25 mouse cellular contexts compared by ENCODE assay signal in genomic region chr5:116323401-116323800, GRCm38 (mm10). TPM values are rescaled to one million over a fixed set of nuclear protein-coding genes. Genes with fewer than 3 reads are reported as not detected.
DNase-seq lines count a peak whose midpoint lies in the region; ATAC-seq lines count a peak whose summit lies in the region.
"Had no signal": no experiment of that assay in that cellular context is flagged by ENCODE, and none has a peak within 500 bp of the region (broad histone marks: within the 10 kb centered on the region; RNA-seq: fewer than 3 reads in every experiment).

No protein-coding gene starts in this region.

- H3K27ac ChIP-seq in forebrain, embryonic 16.5 days (ENCODE audit: low read length): no peak overlapping the region; the same call in 1 of the 2 replicates
- H3K27ac ChIP-seq in forebrain, embryonic 13.5 days: no peak overlapping the region
- 0 out of 2 replicates have a peak overlapping the region, but pooled peaks have one; percentile 54 for H3K27ac ChIP-seq in midbrain, embryonic 13.5 days
- H3K27ac ChIP-seq in midbrain, embryonic 11.5 days (ENCODE audit: low read depth, low read length): no peak overlapping the region
- peak overlapping the region; percentile 59 for H3K27ac ChIP-seq in midbrain, embryonic 16.5 days (ENCODE audit: low read length)
- H3K27ac ChIP-seq: forebrain, embryonic 10.5 days; liver, embryonic 15.5 days; lung, embryonic 15.5 days had no signal

- 20% methylated on average over 5 of the region's 5 CpGs for WGBS in forebrain, embryonic 16.5 days
- WGBS in forebrain, embryonic 13.5 days: 26% methylated on average over 5 of the region's 5 CpGs
- WGBS in midbrain, embryonic 13.5 days: 17% methylated on average over 5 of the region's 5 CpGs
- WGBS in midbrain, embryonic 11.5 days: 45% methylated on average over 5 of the region's 5 CpGs
- WGBS in midbrain, embryonic 16.5 days: 14% methylated on average over 5 of the region's 5 CpGs

- no peaks in the 10 kb centered on the region for H3K36me3 ChIP-seq in forebrain, embryonic 16.5 days (ENCODE audit: control insufficient read depth, insufficient read depth)
- no peaks in the 10 kb centered on the region for H3K36me3 ChIP-seq in forebrain, embryonic 13.5 days (ENCODE audit: poor library complexity, severe bottlenecking)
- H3K36me3 ChIP-seq in midbrain, embryonic 13.5 days: no peaks in the 10 kb centered on the region
- no peaks in the 10 kb centered on the region for H3K36me3 ChIP-seq in midbrain, embryonic 11.5 days (ENCODE audit: control insufficient read depth, insufficient read depth, low read length)
- no peaks in the 10 kb centered on the region for H3K36me3 ChIP-seq in midbrain, embryonic 16.5 days (ENCODE audit: control insufficient read depth, insufficient read depth, low read length)
- H3K36me3 ChIP-seq: forebrain, embryonic 10.5 days; heart, embryonic 12.5 days; liver, embryonic 15.5 days; lung, embryonic 15.5 days had no signal

- DNase-seq in midbrain, embryonic 11.5 days (ENCODE audit: low spot score, missing footprints): no peak
- DNase-seq in retina, postnatal 1 day: peak; percentile 24
- DNase-seq in gastrocnemius, postnatal 25 days: no peak
- DNase-seq in kidney, postnatal 36 days: no peak
- DNase-seq: cerebellum, adult 9-11 months; gastrocnemius, postnatal 14 days; heart, adult 18-20 months; heart, postnatal 10 days; kidney, adult 11 months; left cerebral cortex, postnatal 4 days; liver; lung, postnatal 4 days; thymus, postnatal 14 days had no signal

- no peaks in the 10 kb centered on the region; the same call in 1 of the 2 replicates for H3K9me3 ChIP-seq in forebrain, embryonic 16.5 days (ENCODE audit: control insufficient read depth, low read length)
- 0 out of 2 replicates have a peak, but pooled peaks cover 2% of the 10 kb centered on the region for H3K9me3 ChIP-seq in forebrain, embryonic 13.5 days (replicated peaks)
- peaks cover 5% of the 10 kb centered on the region; the same call in 1 of the 2 replicates for H3K9me3 ChIP-seq in midbrain, embryonic 13.5 days
- H3K9me3 ChIP-seq in midbrain, embryonic 11.5 days (ENCODE audit: control insufficient read depth, low read length): no peaks in the 10 kb centered on the region
- H3K9me3 ChIP-seq in midbrain, embryonic 16.5 days (replicated peaks; ENCODE audit: control insufficient read depth, low read length, poor library complexity, severe bottlenecking): no peaks in the 10 kb centered on the region; the same call in 1 of the 2 replicates
- H3K9me3 ChIP-seq: liver, embryonic 15.5 days; lung, embryonic 15.5 days had no signal

- no peak overlapping the region for H3K9ac ChIP-seq in forebrain, embryonic 16.5 days (replicated peaks; ENCODE audit: low read depth, low read length)
- no peak overlapping the region for H3K9ac ChIP-seq in forebrain, embryonic 13.5 days
- no peak overlapping the region for H3K9ac ChIP-seq in midbrain, embryonic 13.5 days (replicated peaks)
- H3K9ac ChIP-seq in midbrain, embryonic 11.5 days (ENCODE audit: low read length): no peak overlapping the region
- no peak overlapping the region; the same call in 1 of the 2 replicates for H3K9ac ChIP-seq in midbrain, embryonic 16.5 days (ENCODE audit: low read depth, low read length)
- H3K9ac ChIP-seq: heart, embryonic 12.5 days; liver, embryonic 15.5 days; lung, embryonic 15.5 days had no signal

- no peak overlapping the region for H3K4me2 ChIP-seq in forebrain, embryonic 16.5 days (ENCODE audit: low read length)
- no peak overlapping the region for H3K4me2 ChIP-seq in forebrain, embryonic 13.5 days
- H3K4me2 ChIP-seq in midbrain, embryonic 13.5 days (replicated peaks): no peak overlapping the region
- H3K4me2 ChIP-seq in midbrain, embryonic 11.5 days: no peak overlapping the region
- no peak overlapping the region for H3K4me2 ChIP-seq in midbrain, embryonic 16.5 days (ENCODE audit: low read length)
- H3K4me2 ChIP-seq: heart, embryonic 12.5 days; liver, embryonic 15.5 days; lung, embryonic 15.5 days had no signal

- peaks cover 16% of the 10 kb centered on the region for H3K4me1 ChIP-seq in forebrain, embryonic 16.5 days (replicated peaks; ENCODE audit: control insufficient read depth, insufficient read depth, low read length)
- peaks cover 19% of the 10 kb centered on the region for H3K4me1 ChIP-seq in forebrain, embryonic 13.5 days
- H3K4me1 ChIP-seq in midbrain, embryonic 13.5 days (replicated peaks): peaks cover 20% of the 10 kb centered on the region
- H3K4me1 ChIP-seq in midbrain, embryonic 11.5 days (ENCODE audit: control insufficient read depth, insufficient read depth, low read length): peaks cover 13% of the 10 kb centered on the region
- peaks cover 19% of the 10 kb centered on the region for H3K4me1 ChIP-seq in midbrain, embryonic 16.5 days (ENCODE audit: control insufficient read depth, insufficient read depth, low read length)
- H3K4me1 ChIP-seq: heart, embryonic 12.5 days; liver, embryonic 15.5 days; lung, embryonic 15.5 days had no signal

- H3K27me3 ChIP-seq in forebrain, embryonic 16.5 days (replicated peaks; ENCODE audit: control insufficient read depth, insufficient read depth, low read length): no peaks in the 10 kb centered on the region
- peaks cover 75% of the 10 kb centered on the region for H3K27me3 ChIP-seq in forebrain, embryonic 13.5 days
- peaks cover 44% of the 10 kb centered on the region for H3K27me3 ChIP-seq in midbrain, embryonic 13.5 days
- H3K27me3 ChIP-seq in midbrain, embryonic 11.5 days (ENCODE audit: control insufficient read depth, insufficient read depth, low read length): no peaks in the 10 kb centered on the region
- peaks cover 5% of the 10 kb centered on the region; the same call in 1 of the 2 replicates for H3K27me3 ChIP-seq in midbrain, embryonic 16.5 days (ENCODE audit: control insufficient read depth, insufficient read depth, low read depth, low read length)
- H3K27me3 ChIP-seq: liver, embryonic 15.5 days; lung, embryonic 15.5 days had no signal

- peak; percentile 15; the same call in 1 of the 2 replicates for ATAC-seq in forebrain, embryonic 16.5 days
- ATAC-seq in forebrain, embryonic 13.5 days: no peak
- ATAC-seq in midbrain, embryonic 13.5 days: no peak
- ATAC-seq in midbrain, embryonic 11.5 days (ENCODE audit: low FRiP score): no peak
- 0 out of 2 replicates have a peak, but pooled peaks have one; percentile 21 for ATAC-seq in midbrain, embryonic 16.5 days

- no peak overlapping the region for H3K4me3 ChIP-seq in forebrain, embryonic 16.5 days (replicated peaks; ENCODE audit: low read length)
- H3K4me3 ChIP-seq in forebrain, embryonic 13.5 days: no peak overlapping the region
- H3K4me3 ChIP-seq in midbrain, embryonic 13.5 days (replicated peaks): no peak overlapping the region
- H3K4me3 ChIP-seq in midbrain, embryonic 11.5 days (ENCODE audit: low read depth, low read length): no peak overlapping the region
- no peak overlapping the region for H3K4me3 ChIP-seq in midbrain, embryonic 16.5 days (ENCODE audit: low read depth, low read length)
- H3K4me3 ChIP-seq: forebrain, embryonic 10.5 days; heart, embryonic 12.5 days; liver, embryonic 15.5 days; lung, embryonic 15.5 days; myocyte had no signal

RNA-seq across cellular contexts. Expression of gene Ccdc60, which starts 34.6 kb away (rescaled TPM):
- 0.78 and 0.92 TPM in 2 replicates for polyA plus RNA-seq in forebrain, embryonic 16.5 days (2015; fragmentation: Nextera tagmentation; extraction: Ambion mirVana)
- 0.58 and 1.3 TPM in 2 replicates for polyA plus RNA-seq in forebrain, embryonic 13.5 days (2015; fragmentation: Nextera tagmentation; extraction: Ambion mirVana)
- 2.1 and 2.5 TPM in 2 replicates for polyA plus RNA-seq in midbrain, embryonic 13.5 days (2015; fragmentation: Nextera tagmentation; extraction: Ambion mirVana)
- 1.9 and 2.7 TPM in 2 replicates for polyA plus RNA-seq in midbrain, embryonic 11.5 days (2014; fragmentation: Nextera tagmentation; extraction: Ambion mirVana)
- 2.7 and 3.1 TPM in 2 replicates for polyA plus RNA-seq in midbrain, embryonic 16.5 days (2015; fragmentation: Nextera tagmentation; extraction: Ambion mirVana)
- total RNA-seq in gastrocnemius, postnatal 25 days (2021): not detected
- total RNA-seq: adrenal gland, postnatal 14 days; gastrocnemius, postnatal 14 days; heart, postnatal 10 days; megakaryocyte-erythroid progenitor cell, adult 5-6 weeks had no signal
- polyA plus RNA-seq: spleen, adult 2 months had no signal

Comparison
In these comparisons a context has a peak if more than half of its experiments do, and no peak if none do; other contexts are left out.
1. ATAC-seq: peak in forebrain, embryonic 16.5 days (single experiment) and midbrain, embryonic 16.5 days (single experiment); none in forebrain, embryonic 13.5 days (single experiment), midbrain, embryonic 13.5 days (single experiment) and midbrain, embryonic 11.5 days (single experiment).
2. H3K27ac ChIP-seq: peak in midbrain, embryonic 13.5 days (single experiment) and midbrain, embryonic 16.5 days (single experiment); none in forebrain, embryonic 16.5 days (single experiment), forebrain, embryonic 13.5 days (single experiment) and midbrain, embryonic 11.5 days (single experiment).